ENCODE assay signal across 9 mouse cellular contexts in the genomic region with DNA sequence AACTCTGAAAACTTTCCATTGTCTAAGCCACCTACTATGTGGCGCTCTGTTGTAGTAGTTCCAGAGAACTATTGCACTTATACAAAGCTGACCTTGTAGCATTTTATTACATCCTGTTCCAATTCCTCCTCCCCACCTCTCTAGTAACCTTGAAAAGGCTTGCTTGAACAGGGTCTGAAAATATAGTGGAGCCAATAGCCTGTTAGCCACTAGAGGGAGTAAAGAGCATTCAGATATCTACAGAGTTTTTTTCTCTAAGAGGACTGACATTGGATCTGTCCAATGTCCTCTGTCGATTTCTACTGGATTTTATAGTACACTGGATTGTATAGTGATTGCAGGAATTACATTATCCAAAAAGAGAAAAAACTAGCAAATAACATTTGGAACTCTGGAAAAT. TPM values are rescaled to one million over a fixed set of nuclear protein-coding genes. Genes with fewer than 3 reads are reported as not detected.
A peak's percentile ranks its signal among the peaks of the same experiment; 100 is the strongest.
DNase-seq lines count a peak whose midpoint lies in the region; ATAC-seq lines count a peak whose summit lies in the region.
"Had no signal": no experiment of that assay in that cellular context is flagged by ENCODE, and none has a peak within 500 bp of the region (broad histone marks: within the 10 kb centered on the region; RNA-seq: fewer than 3 reads in every experiment).

No protein-coding gene starts in this region.

- H3K27ac ChIP-seq in kidney, embryonic 15.5 days, result no peak overlapping the region
- no peak overlapping the region for H3K27ac ChIP-seq in kidney, embryonic 14.5 days (ENCODE audit: low read depth, low read length)
- no peak overlapping the region for H3K27ac ChIP-seq in intestine, embryonic 16.5 days (ENCODE audit: low read length)

- H3K27me3 ChIP-seq in kidney, embryonic 15.5 days, result no peaks in the 10 kb centered on the region
- no peaks in the 10 kb centered on the region for H3K27me3 ChIP-seq in kidney, embryonic 14.5 days (ENCODE audit: control insufficient read depth, insufficient read depth, low read length)
- no peaks in the 10 kb centered on the region for H3K27me3 ChIP-seq in intestine, embryonic 16.5 days (replicated peaks; ENCODE audit: control insufficient read depth, insufficient read depth, low read length)

- peak; percentile 52 for DNase-seq in CD4-positive helper T cell, adult 2 months (ENCODE audit: low read depth, low spot score)
- DNase-seq in R1 (ENCODE audit: low read depth, low spot score), result peak; percentile 56
- no peak for DNase-seq in cerebellum, adult 9-10 months
- DNase-seq in right cerebral cortex, adult 2 months (ENCODE audit: low spot score in 2 of 2), result no peak
- DNase-seq in layer of hippocampus, adult 8-10 months (ENCODE audit: low spot score in 2 of 2), result no peak
- DNase-seq: cerebellum, adult 18-20 months had no signal

- no peak overlapping the region for H3K4me3 ChIP-seq in kidney, embryonic 15.5 days (replicated peaks)
- H3K4me3 ChIP-seq in kidney, embryonic 14.5 days (ENCODE audit: low read length), result no peak overlapping the region
- H3K4me3 ChIP-seq in intestine, embryonic 16.5 days (ENCODE audit: low read length), result no peak overlapping the region

- no peaks in the 10 kb centered on the region for H3K4me1 ChIP-seq in kidney, embryonic 15.5 days
- no peaks in the 10 kb centered on the region for H3K4me1 ChIP-seq in kidney, embryonic 14.5 days (ENCODE audit: control insufficient read depth, insufficient read depth, low read length)
- H3K4me1 ChIP-seq in intestine, embryonic 16.5 days (ENCODE audit: control insufficient read depth, insufficient read depth, low read length), result no peaks in the 10 kb centered on the region

- no peaks in the 10 kb centered on the region for H3K9me3 ChIP-seq in kidney, embryonic 15.5 days (replicated peaks)
- no peaks in the 10 kb centered on the region for H3K9me3 ChIP-seq in kidney, embryonic 14.5 days (ENCODE audit: control insufficient read depth, low read length)
- H3K9me3 ChIP-seq in intestine, embryonic 16.5 days (ENCODE audit: control insufficient read depth, low read length), result no peaks in the 10 kb centered on the region

- H3K36me3 ChIP-seq in kidney, embryonic 15.5 days, result no peaks in the 10 kb centered on the region
- no peaks in the 10 kb centered on the region for H3K36me3 ChIP-seq in kidney, embryonic 14.5 days (ENCODE audit: control insufficient read depth, insufficient read depth, low read length)
- H3K36me3 ChIP-seq in intestine, embryonic 16.5 days (ENCODE audit: control insufficient read depth, insufficient read depth, low read length), result no peaks in the 10 kb centered on the region

- 32% methylated on average over 2 of the region's 2 CpGs for WGBS in kidney, embryonic 15.5 days
- WGBS in kidney, embryonic 14.5 days, result 32% methylated on average over 2 of the region's 2 CpGs
- WGBS in intestine, embryonic 16.5 days, result 31% methylated on average over 2 of the region's 2 CpGs

- no peak overlapping the region for H3K4me2 ChIP-seq in kidney, embryonic 15.5 days
- no peak overlapping the region for H3K4me2 ChIP-seq in kidney, embryonic 14.5 days (replicated peaks; ENCODE audit: low read depth, low read length)
- no peak overlapping the region for H3K4me2 ChIP-seq in intestine, embryonic 16.5 days (ENCODE audit: low read depth, low read length)

- H3K9ac ChIP-seq in kidney, embryonic 15.5 days, result no peak overlapping the region
- no peak overlapping the region for H3K9ac ChIP-seq in kidney, embryonic 14.5 days (ENCODE audit: low read depth, low read length)
- H3K9ac ChIP-seq in intestine, embryonic 16.5 days (ENCODE audit: low read depth, low read length), result no peak overlapping the region

- ATAC-seq in kidney, embryonic 15.5 days (replicated peaks; ENCODE audit: low FRiP score), result 0 out of 2 replicates have a peak, but pooled peaks have one; percentile 15
- no peak for ATAC-seq in kidney, embryonic 14.5 days (ENCODE audit: low FRiP score, low TSS enrichment)
- ATAC-seq in intestine, embryonic 16.5 days, result 0 out of 2 replicates have a peak, but pooled peaks have one; percentile 40

RNA-seq across cellular contexts. Expression of a gene that starts 6.9 kb away (rescaled TPM):
- 1.2 and 1.8 TPM in 2 replicates for polyA plus RNA-seq in kidney, embryonic 15.5 days (2015; fragmentation: Nextera tagmentation; extraction: Ambion mirVana)
- polyA plus RNA-seq in kidney, embryonic 14.5 days (2014; fragmentation: Nextera tagmentation; extraction: Ambion mirVana), result 1.8 and 2.7 TPM in 2 replicates
- polyA plus RNA-seq in intestine, embryonic 16.5 days (2015; fragmentation: Nextera tagmentation; extraction: Ambion mirVana), result 0.45 and 0.61 TPM in 2 replicates
- 1 to 10 TPM in 1 of 4 experiments, under 1 TPM in 3; 0.59 to 1.2 (median 0.92) TPM for total RNA-seq in layer of hippocampus, adult 8-10 months (2022)

RNA-seq across cellular contexts. Expression of a gene that starts 7.2 kb away (rescaled TPM):
- polyA plus RNA-seq in kidney, embryonic 15.5 days (2015; fragmentation: Nextera tagmentation; extraction: Ambion mirVana), result 0.57 and 0.59 TPM in 2 replicates
- 0.70 and 1.2 TPM in 2 replicates for polyA plus RNA-seq in kidney, embryonic 14.5 days (2014; fragmentation: Nextera tagmentation; extraction: Ambion mirVana)
- polyA plus RNA-seq in intestine, embryonic 16.5 days (2015; fragmentation: Nextera tagmentation; extraction: Ambion mirVana), result 0.34 TPM in 2 replicates
- under 1 TPM; 0.45 to 0.89 (median 0.67) TPM for total RNA-seq in layer of hippocampus, adult 8-10 months (2022)

Comparison
In these comparisons a context has a peak if more than half of its experiments do, and no peak if none do; other contexts are left out.
1. DNase-seq: peak in CD4-positive helper T cell, adult 2 months (single experiment) and R1 (single experiment); none in cerebellum, adult 9-10 months (single experiment), right cerebral cortex, adult 2 months (0 of 2) and layer of hippocampus, adult 8-10 months (0 of 2).